Comparison of ENCODE assay signal across 10 mouse cellular contexts in genomic region chr2:49719854-49720253, GRCm38 (mm10).
DNase-seq lines count a peak whose midpoint lies in the region; ATAC-seq lines count a peak whose summit lies in the region.
"Had no signal": no experiment of that assay in that cellular context is flagged by ENCODE, and none has a peak within 500 bp of the region (broad histone marks: within the 10 kb centered on the region; RNA-seq: fewer than 3 reads in every experiment).

No protein-coding gene starts in this region.

- H3K36me3 ChIP-seq in kidney, embryonic 16.5 days (ENCODE audit: insufficient read depth, low read length): no peaks in the 10 kb centered on the region
- H3K36me3 ChIP-seq in embryonic facial prominence, embryonic 13.5 days: peaks cover 14% of the 10 kb centered on the region; the same call in 1 of the 2 replicates
- H3K36me3 ChIP-seq in intestine, embryonic 16.5 days (ENCODE audit: control insufficient read depth, insufficient read depth, low read length): no peaks in the 10 kb centered on the region

- H3K4me3 ChIP-seq in kidney, embryonic 16.5 days (ENCODE audit: low read length): no peak overlapping the region
- no peak overlapping the region for H3K4me3 ChIP-seq in embryonic facial prominence, embryonic 13.5 days
- no peak overlapping the region for H3K4me3 ChIP-seq in intestine, embryonic 16.5 days (ENCODE audit: low read length)
- H3K4me3 ChIP-seq: myocyte had no signal

- H3K9me3 ChIP-seq in kidney, embryonic 16.5 days (ENCODE audit: low read length): no peaks in the 10 kb centered on the region
- H3K9me3 ChIP-seq in embryonic facial prominence, embryonic 13.5 days: no peaks in the 10 kb centered on the region
- H3K9me3 ChIP-seq in intestine, embryonic 16.5 days (ENCODE audit: control insufficient read depth, low read length): no peaks in the 10 kb centered on the region

- H3K27ac ChIP-seq in kidney, embryonic 16.5 days (ENCODE audit: low read length): peak overlapping the region; percentile 56; the same call in 1 of the 2 replicates
- H3K27ac ChIP-seq in embryonic facial prominence, embryonic 13.5 days: no peak overlapping the region
- 0 out of 2 replicates have a peak overlapping the region, but pooled peaks have one; percentile 2 for H3K27ac ChIP-seq in intestine, embryonic 16.5 days (ENCODE audit: low read length)

- 3% methylated on average over 6 of the region's 6 CpGs for WGBS in kidney, embryonic 16.5 days
- WGBS in embryonic facial prominence, embryonic 13.5 days: 2% methylated on average over 6 of the region's 6 CpGs
- 6% methylated on average over 6 of the region's 6 CpGs for WGBS in intestine, embryonic 16.5 days

- no peak for DNase-seq in kidney, adult 11 months
- peak; percentile 68 for DNase-seq in retina, postnatal 1 day
- DNase-seq in urinary bladder, postnatal 4 days (ENCODE audit: low spot score in 2 of 2): no peak
- DNase-seq in frontal cortex, postnatal 36 days (ENCODE audit: low spot score in 2 of 2): no peak
- DNase-seq in left cerebral cortex, postnatal 10 days (ENCODE audit: extremely low spot score in 1 of 2, low spot score in 2 of 2): no peak
- DNase-seq: cerebellum, adult 11-12 months had no signal

- H3K4me1 ChIP-seq in kidney, embryonic 16.5 days (ENCODE audit: insufficient read depth, low read length): peaks cover 15% of the 10 kb centered on the region
- peaks cover 41% of the 10 kb centered on the region for H3K4me1 ChIP-seq in embryonic facial prominence, embryonic 13.5 days
- H3K4me1 ChIP-seq in intestine, embryonic 16.5 days (ENCODE audit: control insufficient read depth, insufficient read depth, low read length): no peaks in the 10 kb centered on the region

- intact Hi-C loops in left cerebral cortex, postnatal 10 days (cut with DNase I): loop anchor here (10.0 kb wide), 1 partner anchor 165 kb away; no protein-coding TSS in a partner anchor

- peak overlapping the region; percentile 32 for H3K4me2 ChIP-seq in kidney, embryonic 16.5 days (replicated peaks; ENCODE audit: low read depth, low read length)
- peak overlapping the region; percentile 31 for H3K4me2 ChIP-seq in embryonic facial prominence, embryonic 13.5 days
- H3K4me2 ChIP-seq in intestine, embryonic 16.5 days (ENCODE audit: low read depth, low read length): 0 out of 2 replicates have a peak overlapping the region, but pooled peaks have one; percentile 25

- H3K27me3 ChIP-seq in kidney, embryonic 16.5 days (ENCODE audit: insufficient read depth, low read length): no peaks in the 10 kb centered on the region
- H3K27me3 ChIP-seq in embryonic facial prominence, embryonic 13.5 days: no peaks in the 10 kb centered on the region
- H3K27me3 ChIP-seq in intestine, embryonic 16.5 days (replicated peaks; ENCODE audit: control insufficient read depth, insufficient read depth, low read length): no peaks in the 10 kb centered on the region

- H3K9ac ChIP-seq in kidney, embryonic 16.5 days (replicated peaks; ENCODE audit: low read length): 0 out of 2 replicates have a peak overlapping the region, but pooled peaks have one; percentile 31
- 0 out of 2 replicates have a peak overlapping the region, but pooled peaks have one; percentile 16 for H3K9ac ChIP-seq in embryonic facial prominence, embryonic 13.5 days
- H3K9ac ChIP-seq in intestine, embryonic 16.5 days (ENCODE audit: low read depth, low read length): no peak overlapping the region

- no peak for ATAC-seq in kidney, embryonic 16.5 days (ENCODE audit: low FRiP score, low TSS enrichment)
- no peak for ATAC-seq in embryonic facial prominence, embryonic 13.5 days (ENCODE audit: insufficient number of reproducible peaks, insufficient read depth, low FRiP score, low TSS enrichment, low read depth)
- no peak for ATAC-seq in intestine, embryonic 16.5 days
